Mouse (Mus musculus) liver, embryonic 14.5 days (tissue): Measurements from ENCODE around the gene Ephx1.

Experiments used
- CTCF ChIP-seq: IDR thresholded peaks from 2 replicates; pipeline ENCODE4 v1.5.1; 2016; ENCODE audit warnings: antibody characterized with exemption, low read depth, control low read depth
- EP300 ChIP-seq: IDR thresholded peaks from 2 replicates; pipeline ENCODE4 v1.6.1; 2016; ENCODE audit warnings: antibody characterized with exemption, low read depth

DNA sequence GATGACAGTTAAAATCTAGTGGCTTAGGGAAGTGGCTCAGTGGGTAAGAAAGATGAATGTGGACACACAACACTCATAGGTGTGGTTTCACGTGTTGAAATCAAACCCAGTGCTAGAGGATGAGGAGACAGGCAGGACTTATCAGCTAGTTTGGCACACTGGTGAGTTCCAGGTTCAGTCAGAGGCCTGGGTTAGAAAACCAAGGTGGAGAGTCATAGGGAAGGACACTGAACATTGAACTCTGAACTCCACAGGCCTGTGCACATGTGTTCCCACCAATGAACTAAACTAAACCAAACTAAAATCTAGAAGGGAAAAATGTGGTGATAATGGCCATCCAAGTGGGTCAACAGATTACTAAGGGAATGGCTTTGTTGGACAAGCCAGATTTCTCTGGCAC lies 26.8 kb upstream of the Ephx1 start:
- TF ChIP-seq CTCF (no peak), EP300 (no peak)
